Mouse (Mus musculus) left cerebral cortex, postnatal 14 days (tissue): ENCODE data around the gene Sod3. TPM values are rescaled to one million over a fixed set of nuclear protein-coding genes. Genes with fewer than 3 reads are reported as not detected.

ENCODE experiments used
- DNase-seq, 2 experiments: peaks; one replicate each; pipeline ENCODE4 v3.0.0; 2021 to 2022; ENCODE audit warnings: low spot score in 2 of 2, mixed read lengths in 1 of 2
- intact Hi-C: fragments of 180-260 bp; cut with DNase I; formaldehyde crosslinking; loops from one replicate; pipeline ENCODE4 v1.15.1; 2025
- long read RNA-seq, 2 experiments: library from polyadenylated mRNA; stranded (forward); transcript quantifications; one replicate each; pipeline ENCODE4 v2.0.0; 2021
- total RNA-seq, 2 experiments: library from RNA; stranded (reverse); gene quantifications; 2 replicates each; pipeline ENCODE4 v1.2.3; 2021

The Sod3 gene
- 1 to 10 TPM; 6.6 to 7.5 TPM for total RNA-seq
- long read RNA-seq, experiment 1, transcript Sod3-201 (2 exons, 3,738 nt): major isoform, 15 of 17 reads
- long read RNA-seq, experiment 1, partial matches to known transcripts: 0 of 17 reads
- long read RNA-seq, experiment 1, other reads (novel, unspliced or antisense): 2 of 17 reads
- long read RNA-seq, experiment 2, transcript Sod3-201 (2 exons, 3,738 nt): major isoform, 23 of 23 reads
- long read RNA-seq, experiment 2, partial matches to known transcripts: 0 of 23 reads
- long read RNA-seq, experiment 2, other reads (novel, unspliced or antisense): 0 of 23 reads

- DNase-seq: no peak
- intact Hi-C loops: no loop called here
These were observed at the start of gene Sod3 for GRCm38 (mm10) chr5:52363468-52364150. Gene Sod3 (plus strand): TSS chr5:52363791.

DNA sequence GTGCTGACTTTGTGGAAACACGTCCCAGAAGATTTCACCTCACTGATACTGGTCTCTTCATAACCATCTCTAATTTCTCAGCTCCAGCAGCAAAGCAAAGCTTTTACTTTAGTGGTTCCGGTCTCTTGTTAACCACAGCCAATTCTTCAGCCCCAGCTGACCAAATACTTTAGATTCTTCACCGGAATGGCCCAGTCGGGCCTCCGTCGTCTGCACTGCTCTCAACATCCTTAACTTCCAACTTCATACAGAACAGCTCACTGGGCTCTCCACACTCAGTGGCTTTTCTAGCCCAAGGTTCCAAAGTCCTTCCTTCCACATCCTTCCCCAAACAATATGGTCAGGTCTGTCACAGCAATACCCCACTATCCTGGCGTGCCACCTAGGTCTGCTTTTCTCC is 46.7 kb upstream of the Sod3 start:
- intact Hi-C loops: no loop called here
- no peak for DNase-seq

GRCm38 (mm10) chr5:52319499-52319898 is 44.1 kb upstream of the Sod3 start:
- DNase-seq: no peak
- intact Hi-C loops: no loop called here

- intact Hi-C loops: no loop called here
- DNase-seq: no peak
These were observed 31.5 kb upstream of the Sod3 start for GRCm38 (mm10) chr5:52332120-52332519.

GRCm38 (mm10) chr5:52335590-52335989 is 28.0 kb upstream of the Sod3 start:
- intact Hi-C loops: no loop called here
- DNase-seq: no peak

DNA sequence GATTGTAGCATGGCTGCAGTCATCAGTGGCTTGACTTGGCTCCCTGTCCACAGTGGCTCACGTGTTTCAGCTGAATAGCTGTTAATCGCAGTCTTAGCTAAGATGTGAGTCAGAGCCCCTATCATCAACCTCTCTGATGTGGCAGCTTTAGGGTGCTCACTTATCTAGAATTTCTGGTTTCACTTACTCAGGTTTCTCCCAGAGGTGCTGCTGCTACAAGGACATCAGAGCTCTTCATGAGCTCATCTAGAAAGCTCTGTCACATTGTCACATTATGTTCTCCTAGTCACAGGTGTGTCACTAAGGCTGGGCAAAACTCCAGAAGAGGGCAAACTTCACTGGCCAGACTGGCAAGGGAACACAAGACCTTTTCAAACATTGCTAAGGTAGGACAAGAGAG is 24.5 kb upstream of the Sod3 start:
- intact Hi-C loops: no loop called here
- DNase-seq: no peak

DNA sequence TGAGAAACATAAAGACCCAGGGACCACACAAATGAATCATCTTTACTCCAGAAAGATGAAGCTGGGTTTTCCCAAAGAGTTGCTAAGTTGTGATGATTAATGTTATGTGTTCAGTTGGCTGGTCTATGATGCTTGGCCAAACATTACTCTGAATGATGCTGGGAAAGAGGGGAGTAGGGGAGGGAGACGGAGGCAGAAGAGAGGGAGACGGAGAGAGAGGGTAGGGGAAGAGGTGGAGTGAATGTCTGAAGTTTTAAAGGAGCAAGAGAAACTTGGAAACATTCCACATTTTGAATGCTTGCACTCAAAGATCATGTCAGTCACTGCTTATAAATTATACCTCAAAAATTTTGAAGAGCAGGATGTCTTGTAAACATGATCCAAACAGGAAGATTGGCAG is 16.7 kb upstream of the Sod3 start:
- no peak for DNase-seq
- intact Hi-C loops: no loop called here

GRCm38 (mm10) chr5:52350451-52350850 is 13.1 kb upstream of the Sod3 start:
- intact Hi-C loops: no loop called here
- no peak for DNase-seq

DNA sequence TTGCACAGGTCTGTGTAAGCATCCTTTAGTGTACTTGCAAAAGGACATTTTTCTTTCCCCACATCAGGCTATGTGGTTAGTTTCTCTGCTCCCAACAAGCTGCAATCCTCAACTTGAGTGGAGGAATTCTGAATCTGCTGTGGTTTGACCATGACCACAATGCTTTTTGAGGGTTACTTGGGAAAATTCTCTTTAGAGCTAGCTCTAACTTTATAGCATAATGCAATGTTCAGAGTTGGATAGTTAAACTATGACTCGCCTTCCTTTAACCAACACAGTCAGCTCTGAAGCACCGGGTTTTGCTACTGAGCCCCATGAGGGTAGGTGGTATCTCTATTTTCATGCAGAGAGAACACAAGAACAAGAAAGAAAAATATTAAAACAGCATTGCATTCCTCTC is 12.0 kb upstream of the Sod3 start:
- intact Hi-C loops: no loop called here
- DNase-seq: no peak

DNA sequence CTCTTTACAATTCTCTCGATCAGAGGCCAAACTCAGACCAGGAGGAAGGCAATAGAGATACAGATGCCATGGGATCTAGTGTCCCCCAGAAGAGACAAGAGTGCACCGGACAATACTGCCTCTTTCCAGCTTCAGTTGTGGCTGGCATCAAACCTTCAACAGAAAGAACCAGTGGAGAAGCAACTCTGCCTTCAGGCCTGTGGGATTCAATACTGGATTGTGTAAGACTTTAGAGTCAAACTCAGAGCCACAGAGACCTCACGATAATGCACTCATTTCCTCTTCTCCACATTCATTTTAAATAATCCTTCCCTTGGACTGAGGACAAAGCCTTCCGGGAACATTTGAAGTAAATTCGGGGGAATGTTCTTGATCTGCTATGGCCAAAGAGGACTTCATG is 10.9 kb upstream of the Sod3 start:
- intact Hi-C loops: no loop called here

DNA sequence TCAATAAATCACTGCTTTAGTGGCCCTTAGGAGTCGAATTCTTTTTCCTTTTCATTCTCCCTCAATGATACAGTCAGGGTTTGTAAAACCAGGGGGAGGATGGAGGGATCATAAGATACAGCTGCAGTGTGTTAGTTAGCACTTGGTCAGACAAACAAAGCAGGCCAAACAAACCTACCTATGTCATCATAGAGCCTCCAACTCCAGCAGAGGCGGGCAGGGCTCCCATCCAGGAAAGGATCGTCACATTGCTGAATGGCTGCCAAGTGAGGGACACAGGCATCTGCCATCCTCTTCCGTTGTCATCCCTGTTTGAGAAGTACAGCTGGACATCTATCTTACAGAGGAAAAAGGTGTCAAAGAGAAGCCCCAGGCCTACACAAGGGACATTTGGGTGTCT is 9.2 kb upstream of the Sod3 start:
- intact Hi-C loops: no loop called here
- no peak for DNase-seq

More for the DNA sequence above, 10.9 kb upstream of the Sod3 start:
- no peak for DNase-seq

DNA sequence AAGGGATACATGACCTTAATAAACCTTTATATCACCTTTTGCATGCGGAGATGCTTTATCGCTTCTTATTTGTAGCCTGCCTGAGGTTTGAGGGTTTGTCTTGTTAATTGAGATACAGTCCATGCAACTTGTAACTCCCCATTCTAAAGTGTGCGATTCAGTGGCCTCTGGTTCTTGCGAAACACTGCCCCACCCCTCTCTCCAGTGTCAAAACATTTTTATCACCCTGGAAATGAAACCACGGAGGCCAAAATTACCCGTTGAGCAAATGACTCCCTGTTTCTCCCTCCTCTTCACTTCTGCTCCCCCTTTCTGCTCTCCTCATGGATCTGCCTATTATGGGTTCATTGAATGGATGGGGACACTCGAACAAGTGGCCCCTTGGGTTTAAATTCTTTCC is 8.0 kb upstream of the Sod3 start:
- DNase-seq: no peak
- intact Hi-C loops: no loop called here

GRCm38 (mm10) chr5:52357175-52357754 is 6.3 kb upstream of the Sod3 start:
- no peak for DNase-seq
- intact Hi-C loops: no loop called here

- DNase-seq: no peak
- intact Hi-C loops: no loop called here
These were observed 5.5 kb upstream of the Sod3 start for GRCm38 (mm10) chr5:52358120-52358519.

GRCm38 (mm10) chr5:52360286-52361049 is 3.1 kb upstream of the Sod3 start:
- intact Hi-C loops: no loop called here

DNA sequence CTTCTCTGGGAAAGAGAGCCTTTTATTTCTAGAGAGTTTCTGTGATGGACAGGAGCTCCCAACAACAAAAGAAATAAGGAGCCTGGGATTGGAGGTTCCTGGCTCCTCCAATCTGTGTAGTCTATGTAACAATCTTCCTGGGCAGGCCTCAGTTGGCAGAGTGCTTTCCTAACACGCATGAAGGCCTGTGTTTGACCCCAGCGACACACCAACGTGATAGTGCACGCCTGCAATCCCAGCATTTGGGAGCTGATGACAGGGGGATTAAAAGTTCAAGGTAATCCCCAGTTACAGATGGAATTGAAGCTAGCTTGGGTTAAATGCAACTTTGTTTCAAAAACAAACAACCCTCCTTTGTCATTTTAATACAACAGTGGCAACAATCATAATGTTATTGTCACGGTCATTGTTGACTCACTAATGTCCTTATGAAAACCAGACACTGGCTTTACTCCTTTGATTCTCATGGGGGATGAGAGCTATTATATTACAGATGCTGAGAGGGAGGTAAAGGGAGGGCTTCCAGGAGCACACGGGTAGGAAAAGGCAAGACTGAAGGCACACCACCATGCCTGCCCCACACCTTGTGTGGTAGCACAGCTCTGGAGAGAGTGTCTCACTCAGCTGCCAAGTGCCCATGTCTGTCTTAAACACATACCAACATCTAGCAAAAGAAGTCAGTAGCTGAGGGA is 669 bp upstream of the Sod3 start:
- intact Hi-C loops: no loop called here
- no peak for DNase-seq

More at GRCm38 (mm10) chr5:52360286-52361049, 3.1 kb upstream of the Sod3 start:
- DNase-seq: no peak

DNA sequence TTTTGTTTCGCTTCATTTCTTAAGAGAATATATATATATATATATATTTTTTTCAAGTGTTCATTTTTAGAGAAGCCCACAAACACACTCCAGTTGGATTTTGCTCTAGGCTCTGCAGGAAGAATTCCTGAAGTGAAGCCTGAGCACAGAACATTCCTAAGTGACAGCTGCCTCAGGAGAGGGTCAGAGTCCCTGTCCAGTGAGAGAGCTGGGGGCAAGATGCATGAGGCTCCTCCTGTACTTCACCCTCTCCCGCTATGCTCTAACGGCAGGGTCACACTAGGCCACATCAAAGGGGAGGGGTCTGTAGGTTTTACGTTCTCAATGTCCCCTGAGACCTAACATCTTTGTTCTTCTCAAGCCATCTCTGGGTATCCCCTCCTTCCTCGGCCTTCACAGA is 930 bp downstream of the Sod3 start:
- intact Hi-C loops: no loop called here
- DNase-seq: no peak

DNA sequence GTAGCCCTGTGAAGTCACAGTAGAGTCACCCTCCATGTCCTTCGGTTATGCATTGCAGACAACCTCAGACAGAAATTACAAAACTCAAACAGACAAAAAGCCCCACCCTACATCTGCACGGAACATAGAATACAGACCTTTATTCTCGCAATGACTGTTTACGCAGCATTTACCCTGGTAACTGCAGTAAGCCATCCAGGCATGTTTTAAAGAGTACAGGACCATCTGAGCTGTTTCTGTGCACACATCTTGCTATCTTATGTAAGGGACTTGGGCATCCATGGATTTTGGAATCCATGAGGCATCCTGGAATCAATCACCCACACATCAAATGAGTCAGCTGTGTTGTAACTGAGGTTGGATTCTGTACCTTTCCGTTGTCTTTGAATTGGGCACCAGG is 2.3 kb downstream of the Sod3 start:
- no peak for DNase-seq
- intact Hi-C loops: no loop called here

- DNase-seq: no peak
- intact Hi-C loops: no loop called here
These were observed 3.1 kb downstream of the Sod3 start for GRCm38 (mm10) chr5:52366661-52367060.
